Mouse (Mus musculus) T-helper 2 cell (primary cell): Measurements from ENCODE around the gene Srbd1.

Experiments used
- in situ Hi-C: fragments of 300-600 bp; cut with MboI, MseI; formaldehyde crosslinking; loops from one replicate; pipeline ENCODE4 v1.15.1; 2025; ENCODE audit warnings: high pct_unique_total_duplicates

Srbd1 gene

GRCm38 (mm10) chr17:86149726-86150125, 4.8 kb upstream of the Srbd1 start:
- in situ Hi-C loops: loop anchor here (25.0 kb wide), 1 partner anchor 1187 kb away; the partner anchor contains the start of gene Ppm1b

DNA sequence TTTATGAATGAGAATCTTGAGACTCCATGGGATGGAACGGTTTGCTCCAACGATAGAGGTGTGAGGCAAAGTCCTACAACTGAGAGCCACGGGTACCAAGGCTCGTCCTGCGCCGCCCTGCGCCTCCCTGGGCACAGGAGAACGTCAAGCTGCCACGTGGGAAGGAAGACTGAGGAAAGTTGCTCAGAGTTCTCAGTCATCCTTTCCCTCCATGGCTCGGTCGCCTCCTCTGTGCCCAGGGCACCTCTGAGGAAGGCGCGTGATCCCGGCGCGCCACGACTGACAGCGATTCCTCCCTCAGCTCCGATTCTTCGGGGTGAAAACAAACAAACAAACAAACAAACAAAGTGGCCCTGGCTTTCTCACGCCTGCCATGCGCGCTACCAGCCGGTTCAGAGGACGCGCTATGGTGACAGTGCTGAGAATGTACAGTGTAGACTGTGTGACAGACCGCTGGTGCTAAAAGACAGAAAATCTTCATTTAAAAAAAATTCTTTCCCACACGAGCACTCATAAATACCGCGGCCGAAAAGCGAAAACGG, 367 bp downstream of the Srbd1 start:
- in situ Hi-C loops: loop anchor here (25.0 kb wide), 1 partner anchor 1182 kb away; the partner anchor contains the start of gene Ppm1b

- in situ Hi-C loops: loop anchor here (25.0 kb wide), 1 partner anchor 1174 kb away; the partner anchor contains the start of gene Ppm1b
Observed at GRCm38 (mm10) chr17:86135835-86136234, 9.1 kb downstream of the Srbd1 start.

GRCm38 (mm10) chr17:86134461-86134860, 10.5 kb downstream of the Srbd1 start:
- in situ Hi-C loops: loop anchor here (25.0 kb wide), 1 partner anchor 1172 kb away; the partner anchor contains the start of gene Ppm1b

GRCm38 (mm10) chr17:86132534-86132933, 12.4 kb downstream of the Srbd1 start:
- in situ Hi-C loops: loop anchor here (25.0 kb wide), 1 partner anchor 1170 kb away; the partner anchor contains the start of gene Ppm1b

- in situ Hi-C loops: loop anchor here (25.0 kb wide), 1 partner anchor 1166 kb away; the partner anchor contains the start of gene Ppm1b
Observed at GRCm38 (mm10) chr17:86128198-86128597, 16.8 kb downstream of the Srbd1 start.

DNA sequence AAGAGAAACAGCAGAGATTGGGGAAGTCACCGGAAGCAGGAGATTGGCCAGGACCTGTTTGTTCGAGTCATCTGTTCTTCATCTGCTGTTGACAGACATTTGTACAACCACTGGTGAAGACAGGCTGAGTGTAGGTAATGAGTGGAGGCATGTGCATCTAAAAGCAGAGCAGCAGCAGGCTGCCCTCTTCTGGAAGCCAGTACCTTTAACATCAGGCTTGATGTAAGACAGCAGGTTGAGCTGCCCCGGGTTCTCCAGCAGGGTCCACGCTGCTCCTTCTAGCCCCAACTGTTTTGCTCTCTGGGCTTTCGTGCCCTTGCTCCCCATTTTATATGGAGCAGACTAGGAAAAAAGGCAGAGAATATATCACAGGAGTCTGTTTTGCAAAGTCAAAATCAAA, 19.1 kb downstream of the Srbd1 start:
- in situ Hi-C loops: loop anchor here (25.0 kb wide), 1 partner anchor 1164 kb away; the partner anchor contains the start of gene Ppm1b

GRCm38 (mm10) chr17:86123146-86123545, 21.8 kb downstream of the Srbd1 start:
- in situ Hi-C loops: no loop called here

GRCm38 (mm10) chr17:86096875-86097274, 48.1 kb downstream of the Srbd1 start:
- in situ Hi-C loops: no loop called here

GRCm38 (mm10) chr17:86093124-86093523, 51.9 kb downstream of the Srbd1 start:
- in situ Hi-C loops: no loop called here

- in situ Hi-C loops: no loop called here
Observed at GRCm38 (mm10) chr17:86091631-86092030, 53.3 kb downstream of the Srbd1 start.

DNA sequence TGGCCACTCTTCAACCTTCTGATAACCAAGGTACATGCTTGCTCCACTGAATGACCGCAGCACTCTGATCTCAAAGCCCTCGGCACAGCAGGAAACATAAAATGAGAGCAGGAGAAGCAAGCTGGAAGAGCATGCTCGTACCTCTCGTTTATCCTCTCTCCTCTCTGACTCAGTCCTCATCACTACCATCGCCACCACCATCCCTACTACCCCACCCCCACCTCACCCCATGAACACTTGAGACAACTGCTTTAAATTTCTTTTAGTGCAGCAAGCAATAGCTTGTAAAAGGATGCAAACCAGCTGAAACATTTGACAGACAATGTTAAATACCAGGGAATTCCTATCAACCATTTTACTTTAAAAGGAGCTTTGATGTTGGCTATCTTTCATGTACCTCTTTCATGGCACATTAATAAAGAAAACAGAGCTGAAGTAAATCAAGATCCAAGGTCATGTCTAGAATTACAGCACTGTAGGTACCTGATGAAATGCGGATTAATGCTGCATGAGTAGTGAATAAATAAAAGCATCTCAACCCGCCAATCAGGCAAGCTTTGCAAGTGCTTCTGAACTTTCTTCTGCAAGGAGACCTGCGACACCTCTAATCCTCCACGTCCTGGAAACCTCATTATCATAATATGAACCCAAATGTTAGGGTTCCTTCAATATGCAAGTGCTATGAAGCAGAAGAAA, 54.9 kb downstream of the Srbd1 start:
- in situ Hi-C loops: loop anchor here (5.0 kb wide), 1 partner anchor 108 kb away; no protein-coding TSS in a partner anchor

GRCm38 (mm10) chr17:86087922-86088321, 57.1 kb downstream of the Srbd1 start:
- in situ Hi-C loops: loop anchor here (5.0 kb wide), 1 partner anchor 106 kb away; no protein-coding TSS in a partner anchor

DNA sequence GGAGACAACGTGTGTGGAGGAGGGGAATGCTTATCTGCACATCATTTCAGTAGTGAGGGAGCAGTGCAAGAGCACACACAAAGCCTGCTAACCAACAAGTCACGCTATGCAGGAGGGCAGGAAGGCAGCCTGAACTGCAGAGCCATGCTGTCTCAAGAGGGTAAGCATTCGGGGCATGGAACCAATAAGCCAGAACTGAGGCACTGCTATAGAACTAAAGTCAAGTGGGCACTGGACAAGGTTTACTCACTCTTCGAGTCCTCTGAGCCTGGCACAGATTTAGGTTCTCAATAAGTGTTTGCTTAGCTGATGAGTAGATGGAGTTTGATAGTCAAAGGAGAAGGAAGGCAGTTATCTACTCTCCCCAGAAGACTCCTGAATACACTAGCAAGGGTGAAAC, 58.8 kb downstream of the Srbd1 start:
- in situ Hi-C loops: loop anchor here (5.0 kb wide), 1 partner anchor 104 kb away; no protein-coding TSS in a partner anchor

- in situ Hi-C loops: no loop called here
Observed at GRCm38 (mm10) chr17:86083207-86083606, 61.8 kb downstream of the Srbd1 start.

- in situ Hi-C loops: no loop called here
Observed at GRCm38 (mm10) chr17:86078060-86078459, 66.9 kb downstream of the Srbd1 start.

DNA sequence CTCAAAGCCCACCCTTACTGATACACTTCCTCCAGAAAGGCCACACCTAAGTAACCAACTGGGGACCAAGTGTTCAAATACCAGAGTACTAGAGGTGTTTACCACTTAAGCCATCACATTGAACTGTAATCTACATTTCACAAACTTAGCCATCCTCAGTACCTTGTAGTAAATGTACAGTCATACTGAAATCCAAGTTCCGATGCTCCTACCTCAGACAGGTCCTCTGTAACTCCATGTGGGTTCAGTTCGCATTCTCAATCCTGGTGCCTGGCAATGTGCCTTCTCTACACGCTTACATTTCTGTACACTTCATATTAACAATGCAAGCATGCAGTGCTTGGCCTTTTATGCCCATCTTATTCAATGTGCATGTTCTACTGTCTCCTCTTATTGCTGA, 77.5 kb downstream of the Srbd1 start:
- in situ Hi-C loops: loop anchor here (10.0 kb wide), 1 partner anchor 403 kb away; no protein-coding TSS in a partner anchor

DNA sequence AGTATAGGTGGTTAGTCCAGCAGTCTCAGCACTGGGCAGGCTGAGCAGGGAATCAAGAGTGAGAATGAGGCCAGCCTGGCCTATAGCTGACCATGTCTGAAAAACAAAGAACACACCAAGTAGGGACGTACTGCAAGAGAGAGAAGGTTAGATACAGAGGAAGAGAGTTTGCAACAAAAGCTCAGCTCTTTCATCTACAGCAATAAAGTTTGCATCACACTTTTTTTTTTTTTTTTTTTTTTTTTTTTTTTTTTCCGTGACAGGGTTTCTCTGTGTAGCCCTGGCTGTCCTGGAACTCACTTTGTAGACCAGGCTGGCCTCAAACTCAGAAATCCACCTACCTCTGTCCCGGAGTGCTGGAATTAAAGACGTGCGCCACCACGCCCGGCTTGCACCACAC, 79.1 kb downstream of the Srbd1 start:
- in situ Hi-C loops: loop anchor here (10.0 kb wide), 1 partner anchor 401 kb away; no protein-coding TSS in a partner anchor

DNA sequence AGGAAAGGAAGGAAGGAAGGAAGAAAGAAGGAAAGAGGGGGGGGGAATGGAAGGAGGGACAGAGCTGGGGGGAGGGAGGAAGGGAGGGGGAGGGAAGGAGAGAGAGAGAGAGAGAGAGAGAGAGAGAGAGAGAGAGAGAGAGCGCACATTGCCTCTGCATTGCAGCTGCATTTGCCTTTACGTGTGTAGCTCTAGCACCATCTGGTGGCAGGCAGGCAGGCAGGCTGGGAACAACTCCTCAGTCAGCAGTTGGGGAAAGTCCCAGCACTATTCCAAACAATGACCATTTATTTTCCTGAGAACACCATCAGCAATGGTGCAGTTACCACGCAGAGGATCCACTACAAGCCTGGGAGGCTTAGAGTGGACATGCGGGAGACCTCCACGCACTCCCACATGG, 81.5 kb downstream of the Srbd1 start:
- in situ Hi-C loops: loop anchor here (10.0 kb wide), 1 partner anchor 399 kb away; no protein-coding TSS in a partner anchor

DNA sequence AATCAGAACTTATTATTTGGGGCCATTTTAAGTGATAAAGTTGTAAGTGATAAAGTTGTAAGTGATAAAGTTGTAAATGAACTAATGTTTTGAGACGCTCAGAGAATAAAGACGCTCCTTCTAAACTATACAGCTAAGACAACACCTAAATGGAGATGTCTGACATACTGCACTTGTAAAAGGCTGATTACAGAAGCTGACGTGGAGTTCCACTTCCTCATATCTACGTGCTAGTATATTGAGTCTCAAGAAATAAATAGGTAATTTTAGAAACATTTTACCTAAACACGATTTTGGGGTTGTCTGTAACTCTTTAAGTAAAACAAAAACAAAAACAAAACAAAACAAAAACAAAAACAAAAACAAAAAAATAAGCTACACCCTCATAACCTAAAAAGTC, 84.1 kb downstream of the Srbd1 start:
- in situ Hi-C loops: loop anchor here (10.0 kb wide), 1 partner anchor 396 kb away; no protein-coding TSS in a partner anchor

GRCm38 (mm10) chr17:86040221-86040984, 104.6 kb downstream of the Srbd1 start:
- in situ Hi-C loops: no loop called here

DNA sequence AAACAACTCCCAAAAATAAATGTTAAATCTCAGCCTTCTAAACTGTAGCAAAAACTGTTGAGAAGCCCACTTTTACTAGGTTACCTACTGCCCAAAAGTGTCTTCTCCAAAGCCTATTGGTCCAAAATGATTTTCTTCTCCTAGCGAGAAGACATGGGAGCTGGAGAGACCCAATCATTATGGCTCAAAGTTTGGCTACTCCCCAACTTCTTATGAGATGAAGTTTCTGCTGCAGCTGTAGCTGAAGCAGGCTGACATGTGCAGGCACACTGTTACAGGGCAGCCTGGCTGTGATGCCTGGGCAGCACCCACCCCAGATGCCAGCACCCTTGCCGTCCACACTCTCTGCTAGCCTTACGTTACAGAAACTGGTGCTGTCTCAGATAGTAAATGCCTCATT, 105.2 kb downstream of the Srbd1 start:
- in situ Hi-C loops: loop anchor here (10.0 kb wide), 1 partner anchor 1375 kb away; no protein-coding TSS in a partner anchor
